Mouse (Mus musculus): Measurements from ENCODE around the gene Pan2.
"Not testable (repeated sequence)": the region's sequence is repeated elsewhere in the genome, so short reads cannot be mapped to it uniquely, and the experiment has no call there.

Gene Pan2

GRCm38 (mm10) chr10:128283604-128284579 lies 19.2 kb upstream of the Pan2 start:
- in situ Hi-C loops (cut with MseI, MboI) = no loop called here

DNA sequence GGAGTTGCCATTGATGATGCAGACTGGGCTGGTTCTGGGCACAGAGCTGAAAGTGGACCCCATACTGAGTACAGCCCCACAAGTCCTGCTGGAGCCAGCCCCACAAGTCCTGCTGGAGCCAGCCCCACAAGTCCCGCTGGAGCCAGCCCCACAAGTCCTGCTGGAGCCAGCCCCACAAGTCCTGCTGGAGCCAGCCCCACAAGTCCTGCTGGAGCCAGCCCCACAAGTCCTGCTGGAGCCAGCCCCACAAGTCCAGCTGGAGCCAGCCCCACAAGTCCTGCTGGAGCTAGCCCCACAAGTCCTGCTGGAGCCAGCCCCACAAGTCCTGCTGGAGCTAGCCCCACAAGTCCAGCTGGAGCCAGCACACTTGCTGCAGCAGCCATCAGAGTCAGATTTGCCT lies 12.5 kb upstream of the Pan2 start:
- in situ Hi-C loops (cut with MseI, MboI) = not testable (repeated sequence)

- in situ Hi-C loops (cut with MseI, MboI) = no loop called here
Measured at GRCm38 (mm10) chr10:128296370-128297090, 6.6 kb upstream of the Pan2 start.

DNA sequence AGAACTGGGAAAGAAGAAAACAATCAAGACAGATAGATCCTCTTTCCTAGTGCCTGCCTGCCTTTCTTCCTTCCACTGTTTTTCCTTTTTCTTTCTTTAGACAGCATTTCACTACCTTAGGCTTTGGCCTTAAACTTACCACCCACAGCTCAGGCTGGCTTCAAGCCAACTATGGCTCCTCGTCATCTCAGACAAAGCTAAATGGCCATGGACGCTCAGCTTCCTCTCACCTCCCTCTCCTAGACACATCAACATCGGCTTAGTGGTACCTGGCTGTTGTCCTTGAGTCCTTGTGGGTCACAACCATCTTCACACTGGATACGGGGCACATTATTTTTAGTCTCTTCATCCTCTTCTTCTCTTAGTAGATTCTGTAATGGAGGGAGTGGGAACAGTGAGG lies 5.9 kb upstream of the Pan2 start:
- in situ Hi-C loops (cut with MseI, MboI) = no loop called here

DNA sequence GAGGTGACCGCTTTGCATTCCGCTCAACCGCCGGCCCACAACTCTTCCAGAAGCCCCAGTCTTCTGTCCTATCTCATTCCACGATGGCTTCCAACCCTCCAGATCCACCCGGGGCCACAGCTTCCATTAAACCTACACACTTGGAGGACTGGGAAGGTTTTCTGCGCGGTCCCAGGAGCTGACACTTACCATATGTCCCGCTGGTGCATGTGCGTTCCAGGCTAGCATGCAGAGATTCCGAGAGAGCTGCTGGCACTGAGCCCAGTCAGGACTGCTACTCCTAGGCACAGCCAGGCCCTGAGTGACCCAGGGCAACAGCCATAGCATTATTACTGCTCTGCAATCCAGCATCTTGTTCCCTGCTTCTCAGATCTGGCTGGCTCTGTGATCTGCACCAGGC lies 5.5 kb upstream of the Pan2 start:
- in situ Hi-C loops (cut with MseI, MboI) = no loop called here

DNA sequence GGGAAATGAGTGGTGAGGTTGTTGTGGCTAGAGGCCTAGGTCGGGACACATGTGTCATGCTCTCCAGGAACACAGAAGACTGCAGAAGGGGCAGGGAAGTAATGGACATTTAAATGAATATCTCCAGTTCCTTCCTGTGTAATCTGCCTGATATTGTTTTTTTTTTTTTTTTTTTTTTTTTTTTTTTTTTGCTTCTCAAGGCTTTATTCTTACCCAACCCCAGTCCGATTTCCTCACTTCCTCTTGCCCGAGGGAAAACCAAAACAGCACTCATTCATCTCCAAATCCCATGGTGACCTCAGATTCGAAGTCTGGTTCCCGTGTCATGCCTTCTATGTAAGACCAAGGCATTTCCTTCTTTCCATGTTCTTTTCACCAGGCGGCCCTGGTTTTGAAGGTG lies 4.9 kb upstream of the Pan2 start:
- in situ Hi-C loops (cut with MseI, MboI) = no loop called here

GRCm38 (mm10) chr10:128298702-128299171 lies 4.4 kb upstream of the Pan2 start, which contains the start of gene Il23a:
Gene Il23a (minus strand): TSS chr10:128298752.
- in situ Hi-C loops (cut with MseI, MboI) = no loop called here

DNA sequence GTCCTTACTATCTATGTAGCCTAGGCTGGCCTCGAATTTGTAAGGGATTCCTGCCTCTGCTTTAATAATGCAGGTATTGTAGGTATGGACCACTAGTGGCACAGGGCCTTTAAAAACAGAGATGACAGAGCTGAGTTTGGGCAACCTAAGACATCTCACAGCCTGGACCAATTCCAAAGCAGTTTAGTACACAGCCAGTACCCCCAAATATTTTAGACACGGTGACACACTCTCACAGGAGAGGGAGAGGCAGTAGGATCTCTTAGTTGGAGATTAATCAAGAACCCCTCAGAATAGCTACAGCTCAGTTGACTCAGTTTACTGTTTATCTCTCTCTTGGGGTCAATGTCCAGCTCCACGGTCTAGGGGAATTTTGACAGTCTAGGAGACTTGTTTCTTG lies 778 bp upstream of the Pan2 start:
- in situ Hi-C loops (cut with MseI, MboI) = no loop called here

GRCm38 (mm10) chr10:128302785-128303125 lies 380 bp upstream of the Pan2 start:
- in situ Hi-C loops (cut with MseI, MboI) = no loop called here

- in situ Hi-C loops (cut with MseI, MboI) = no loop called here
Measured at GRCm38 (mm10) chr10:128309654-128310053, 6.5 kb downstream of the Pan2 start.

GRCm38 (mm10) chr10:128310177-128310576 lies 7.0 kb downstream of the Pan2 start:
- in situ Hi-C loops (cut with MseI, MboI) = no loop called here

DNA sequence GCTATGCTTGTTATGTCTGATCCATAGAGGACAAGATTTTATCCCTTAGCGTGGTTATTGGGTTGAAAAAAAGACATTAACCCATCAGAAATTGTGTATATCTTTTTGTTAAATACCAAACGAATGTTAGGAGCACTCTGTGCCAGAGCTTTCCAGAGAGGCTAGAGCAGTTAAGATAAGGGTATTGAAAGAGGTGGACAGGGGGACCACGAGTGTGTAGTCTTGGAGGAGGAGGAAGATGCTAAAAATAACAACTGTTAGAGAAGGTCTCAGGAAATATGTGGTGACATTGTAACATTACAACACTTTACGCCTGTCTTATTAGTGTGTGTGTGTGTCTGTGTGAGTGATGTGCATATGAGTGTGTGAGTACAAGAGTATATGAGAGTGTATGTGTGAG lies 7.8 kb downstream of the Pan2 start:
- in situ Hi-C loops (cut with MseI, MboI) = no loop called here

GRCm38 (mm10) chr10:128315578-128315977 lies 12.4 kb downstream of the Pan2 start:
- in situ Hi-C loops (cut with MseI, MboI) = no loop called here

GRCm38 (mm10) chr10:128321641-128322040 lies 18.5 kb downstream of the Pan2 start:
- in situ Hi-C loops (cut with MseI, MboI) = no loop called here

DNA sequence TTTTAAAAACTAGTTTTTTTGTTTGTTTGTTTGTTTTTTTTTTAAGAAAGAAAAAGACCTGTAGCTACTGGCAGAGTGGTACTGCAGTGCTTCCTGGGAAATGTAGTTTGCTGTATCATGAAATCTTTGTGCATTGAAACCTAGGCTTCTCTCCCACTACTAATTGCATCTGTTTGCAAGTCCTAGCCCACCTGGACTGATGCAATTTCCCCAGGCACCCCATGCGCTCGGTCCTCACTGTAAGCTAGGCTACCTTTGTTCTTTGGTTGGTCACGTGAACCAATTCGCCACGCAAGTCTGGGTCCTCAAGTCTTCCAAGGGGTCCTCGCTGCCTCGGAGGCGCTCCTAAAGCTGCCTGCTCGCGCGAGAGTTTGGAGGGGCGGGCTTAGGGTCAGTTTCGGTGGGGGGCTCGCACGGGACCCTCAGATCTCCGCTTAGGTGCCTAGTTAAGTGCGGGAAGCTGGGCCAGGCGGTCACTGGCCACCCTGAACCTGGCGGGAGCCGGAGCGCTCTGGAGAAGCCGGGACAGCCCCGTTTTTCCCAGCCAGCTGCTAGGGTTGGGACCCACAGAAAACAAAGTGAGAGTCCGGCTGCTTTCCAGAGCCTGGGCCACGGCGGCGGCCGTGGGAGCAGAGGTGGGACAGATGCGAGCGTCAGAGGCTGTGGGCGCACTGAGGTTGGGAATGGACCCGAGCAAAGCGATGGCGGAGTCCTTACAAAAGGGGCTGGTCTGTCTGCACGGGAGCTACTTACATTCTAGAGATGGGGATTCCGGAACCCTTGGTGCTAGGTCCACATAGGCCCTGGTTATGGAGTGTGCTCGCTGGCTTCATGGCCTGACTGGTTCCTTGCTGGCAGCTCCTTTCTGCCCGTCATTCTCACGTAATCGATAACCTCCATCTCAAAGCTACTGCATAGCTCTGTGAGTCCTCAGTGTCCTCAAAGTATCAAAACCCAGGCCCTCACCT lies 19.3 kb downstream of the Pan2 start, which contains the start of gene Cnpy2:
TSS of gene Cnpy2 (plus strand) at position 319 of the 968 bp plus-strand sequence.
- in situ Hi-C loops (cut with MseI, MboI) = no loop called here

GRCm38 (mm10) chr10:128323516-128323915 lies 20.4 kb downstream of the Pan2 start:
- in situ Hi-C loops (cut with MseI, MboI) = no loop called here

- in situ Hi-C loops (cut with MseI, MboI) = no loop called here
Measured at GRCm38 (mm10) chr10:128326825-128327224, 23.7 kb downstream of the Pan2 start.

GRCm38 (mm10) chr10:128327610-128328009 lies 24.5 kb downstream of the Pan2 start:
- in situ Hi-C loops (cut with MseI, MboI) = no loop called here

DNA sequence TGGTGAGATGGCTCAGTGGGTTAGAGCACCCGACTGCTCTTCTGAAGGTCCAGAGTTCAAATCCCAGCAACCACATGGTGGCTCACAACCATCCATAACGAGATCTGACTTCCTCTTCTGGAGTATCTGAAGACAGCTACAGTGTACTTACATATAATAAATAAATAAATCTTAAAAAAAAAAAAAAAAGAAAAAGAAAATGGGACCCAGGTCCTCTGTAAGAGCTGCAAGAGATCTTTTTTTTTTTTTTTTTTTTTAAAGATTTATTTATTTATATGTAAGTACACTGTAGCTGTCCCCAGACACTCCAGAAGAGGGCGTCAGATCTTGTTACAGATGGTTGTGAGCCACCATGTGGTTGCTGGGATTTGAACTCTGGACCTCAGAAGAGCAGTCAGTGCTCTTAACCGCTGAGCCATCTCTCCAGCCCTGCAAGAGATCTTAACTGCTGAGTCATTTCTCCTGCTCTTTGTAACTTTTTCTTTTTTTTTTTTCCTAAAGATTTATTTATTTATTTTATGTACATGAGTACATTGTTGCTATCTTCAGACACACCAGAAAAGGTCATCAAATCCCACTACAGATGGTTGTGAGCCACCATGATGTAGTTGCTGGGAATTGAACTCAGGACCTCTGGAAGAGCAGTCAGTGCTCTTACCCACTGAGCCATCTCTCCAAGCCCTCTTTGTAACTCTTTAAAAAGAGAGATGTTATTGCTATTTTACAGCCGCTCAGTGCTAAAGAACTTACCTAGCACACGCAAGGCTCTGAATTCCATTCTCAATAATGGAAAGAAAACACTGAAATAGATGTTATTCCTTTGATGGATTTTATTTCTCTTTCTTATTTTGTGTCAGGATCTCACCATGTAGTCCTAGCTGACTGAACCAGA lies 29.5 kb downstream of the Pan2 start:
- in situ Hi-C loops (cut with MseI, MboI) = not testable (repeated sequence)

DNA sequence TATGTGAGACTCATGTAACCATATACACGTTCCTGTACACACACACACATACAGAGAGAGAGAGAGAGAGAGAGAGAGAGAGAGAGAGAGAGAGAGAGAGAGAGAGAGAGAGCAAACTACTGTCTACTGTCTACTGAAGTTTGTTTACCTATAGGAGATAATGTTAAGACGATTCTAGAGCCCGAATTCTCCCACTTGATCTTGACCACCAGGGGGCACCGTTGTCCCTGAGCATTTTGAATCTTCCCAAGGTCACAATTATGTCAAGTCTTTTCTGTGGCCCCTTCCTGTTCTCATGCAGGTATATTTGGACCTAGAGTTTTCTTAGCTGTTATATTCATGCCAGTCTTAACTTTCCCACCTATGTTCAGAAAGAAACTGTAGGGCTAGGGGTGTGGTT lies 32.4 kb downstream of the Pan2 start:
- in situ Hi-C loops (cut with MseI, MboI) = no loop called here
